Mouse (Mus musculus): ENCODE measurements around the gene P2ry14. TPM values are rescaled to one million over a fixed set of nuclear protein-coding genes. Genes with fewer than 3 reads are reported as not detected.
"Not testable (repeated sequence)": the region's sequence is repeated elsewhere in the genome, so short reads cannot be mapped to it uniquely, and the experiment has no call there.

The P2ry14 gene
- total RNA-seq, 2 experiments from 2014 or later = 1.6 to 1.7 TPM

GRCm38 (mm10) chr3:59150624-59151023 lies 2.8 kb downstream of the P2ry14 start:
- intact Hi-C loops (cut with DNase I) = no loop called here
- DNase-seq = no peak

GRCm38 (mm10) chr3:59149646-59150045 lies 3.8 kb downstream of the P2ry14 start:
- DNase-seq = no peak
- intact Hi-C loops (cut with DNase I) = no loop called here

DNA sequence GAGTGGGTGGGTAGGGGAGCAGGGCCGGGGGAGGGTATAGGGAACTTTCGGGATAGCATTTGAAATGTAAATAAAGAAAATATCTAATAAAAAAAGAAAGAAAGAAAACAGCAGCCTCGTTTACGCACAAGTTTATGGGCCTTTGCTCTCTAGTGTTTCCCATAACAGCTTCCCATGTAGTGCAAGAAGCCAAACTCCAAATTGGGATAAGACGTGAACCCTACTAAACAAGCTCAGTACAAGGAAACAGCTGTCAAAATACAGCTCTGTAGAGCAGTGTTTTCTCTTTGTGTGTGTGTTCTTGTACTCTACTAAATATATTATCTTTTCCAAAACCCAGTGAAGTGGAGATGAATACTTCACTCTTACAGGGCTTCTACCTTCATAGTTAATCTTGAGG lies 8.2 kb downstream of the P2ry14 start:
- intact Hi-C loops (cut with DNase I) = no loop called here
- DNase-seq = no peak

DNA sequence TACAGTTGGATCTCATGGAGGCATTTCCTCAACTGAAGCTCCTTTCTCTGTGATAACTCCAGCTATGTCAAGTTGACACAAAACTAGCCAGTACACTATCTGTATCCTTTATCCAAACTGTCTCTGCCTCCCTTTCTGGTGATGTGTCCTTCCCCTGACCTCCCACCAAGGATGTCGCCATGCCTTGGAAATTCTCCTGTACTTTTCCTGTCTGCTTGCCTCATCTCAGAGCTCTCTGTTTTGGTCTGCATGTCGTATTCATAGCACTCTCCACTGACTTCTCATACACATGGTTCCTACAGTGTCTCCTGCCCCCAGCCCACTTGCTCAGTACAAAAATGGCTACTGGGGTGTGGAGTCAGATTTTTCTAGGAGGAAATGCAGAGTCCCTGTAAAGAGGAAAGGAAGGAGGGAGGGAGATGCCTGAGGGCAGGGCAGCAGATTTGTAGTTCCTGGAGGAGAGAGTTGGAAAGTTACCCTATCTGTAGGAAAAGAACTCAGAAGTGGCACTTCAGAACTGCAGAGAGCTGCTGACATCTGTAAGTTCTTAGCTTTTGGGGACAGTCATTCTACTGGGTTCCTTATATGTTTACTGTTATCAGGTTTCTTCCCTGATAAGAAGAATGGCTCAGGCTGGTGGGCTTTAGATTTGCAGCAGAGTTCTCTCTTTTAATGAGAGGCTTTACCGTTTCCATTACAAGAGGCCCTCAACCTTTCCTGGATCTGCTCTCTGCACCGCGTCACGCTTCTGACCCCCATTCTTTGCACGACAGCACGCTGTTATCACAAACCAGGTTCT lies 11.7 kb downstream of the P2ry14 start:
- DNase-seq = no peak
- intact Hi-C loops (cut with DNase I) = no loop called here

DNA sequence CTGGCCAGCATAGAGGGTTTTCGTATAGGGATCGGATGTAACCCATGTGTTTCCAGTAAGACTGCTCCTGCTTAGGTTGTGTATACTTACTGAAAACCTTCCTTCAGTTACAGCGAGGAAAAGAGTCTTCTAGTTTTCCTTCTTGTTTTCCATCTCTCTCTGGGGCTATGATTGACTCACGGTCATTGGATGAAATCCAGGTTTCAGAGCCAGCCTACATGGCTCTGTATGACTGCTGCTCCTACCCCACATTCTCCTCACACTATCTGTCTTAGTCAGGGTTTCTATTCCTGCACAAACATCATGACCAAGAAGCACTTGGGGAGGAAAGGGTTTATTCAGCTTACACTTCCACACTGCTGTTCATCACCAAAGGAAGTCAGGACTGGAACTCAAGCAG lies 12.5 kb downstream of the P2ry14 start:
- DNase-seq; intact Hi-C loops (cut with DNase I): not testable (repeated sequence)

DNA sequence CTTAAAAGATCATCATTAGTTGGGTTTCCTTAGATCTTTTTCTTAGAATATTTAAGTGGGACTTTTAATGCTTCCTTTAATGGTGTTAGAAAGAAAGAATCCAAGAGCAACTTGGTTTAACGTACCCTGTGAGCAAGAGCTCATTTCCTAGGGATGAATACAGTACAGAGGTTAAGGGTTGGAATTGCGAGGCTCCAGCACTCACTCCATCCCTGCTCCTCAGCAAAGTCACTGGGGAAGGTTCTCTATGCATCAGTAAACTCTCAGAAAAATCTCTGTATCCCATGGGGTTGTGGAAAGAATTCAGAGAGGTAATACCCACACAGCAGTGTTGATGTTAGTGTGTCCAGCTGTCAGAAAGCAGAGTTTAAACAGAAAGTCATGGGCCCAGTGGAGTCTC lies 13.3 kb downstream of the P2ry14 start:
- no peak for DNase-seq

GRCm38 (mm10) chr3:59139651-59140051 lies 13.8 kb downstream of the P2ry14 start:
- DNase-seq = no peak
- intact Hi-C loops (cut with DNase I) = no loop called here

More for the DNA sequence above, 13.3 kb downstream of the P2ry14 start:
- intact Hi-C loops (cut with DNase I) = no loop called here

DNA sequence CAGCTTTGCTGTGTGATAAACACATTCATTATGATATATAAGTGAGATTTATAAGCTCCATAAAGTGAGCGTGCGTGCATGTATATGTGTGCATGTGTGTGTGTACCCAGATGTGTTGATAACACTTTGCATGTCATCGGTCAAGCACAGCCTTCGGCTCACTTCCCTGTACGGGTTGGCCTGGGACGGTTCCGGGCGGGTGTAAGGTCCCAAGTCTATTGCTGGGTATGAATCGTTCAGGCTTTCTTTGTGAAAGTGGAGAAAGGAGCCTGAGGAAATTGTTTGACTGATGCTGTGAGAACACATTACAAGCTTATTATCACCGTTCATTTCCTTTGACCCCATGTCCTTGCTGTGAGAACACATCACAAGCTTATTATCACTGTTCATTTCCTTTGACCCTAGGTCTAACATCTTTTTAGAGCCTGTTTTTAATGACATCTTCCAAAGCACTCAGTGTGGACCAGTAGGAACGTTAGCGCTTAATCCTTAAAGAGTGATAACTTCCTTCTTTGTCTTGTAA lies 14.4 kb downstream of the P2ry14 start:
- intact Hi-C loops (cut with DNase I) = no loop called here
- DNase-seq = no peak

DNA sequence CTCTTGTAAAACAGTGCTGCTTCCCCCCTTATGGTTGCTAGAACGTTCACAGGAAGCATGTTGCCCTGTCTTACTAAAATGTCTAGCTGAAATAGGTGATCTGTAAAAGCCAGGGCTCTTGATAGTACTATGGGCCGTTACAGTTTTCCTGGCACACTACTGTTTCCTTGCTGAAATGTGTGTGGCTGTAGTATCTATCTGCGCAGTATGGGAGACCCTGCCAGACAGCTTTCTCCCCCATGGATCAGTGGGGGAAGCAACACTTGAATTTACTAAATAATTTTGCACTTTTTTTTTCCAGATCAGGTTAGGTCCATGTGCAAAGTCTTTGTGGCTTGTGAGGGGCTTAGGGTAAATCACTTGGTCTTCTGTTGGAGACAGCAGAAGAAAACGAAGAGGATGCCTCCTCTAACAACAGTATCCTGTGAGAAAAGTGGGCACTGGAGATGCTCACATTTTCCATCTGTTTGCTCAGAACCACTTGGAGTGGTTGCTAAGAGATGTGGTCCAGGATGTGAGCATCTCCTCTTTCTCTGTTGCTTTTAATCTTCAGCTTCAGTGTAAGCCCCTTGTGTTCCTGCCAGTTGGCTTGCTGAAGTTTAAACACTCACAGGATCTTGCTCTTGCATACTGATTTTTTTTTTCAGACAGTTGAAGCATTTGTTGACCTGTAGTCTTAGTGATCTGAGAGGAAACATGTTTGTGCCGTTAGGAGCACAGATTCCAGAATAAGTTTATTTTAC lies 17.3 kb downstream of the P2ry14 start:
- intact Hi-C loops (cut with DNase I) = no loop called here
- no peak for DNase-seq

- intact Hi-C loops (cut with DNase I) = no loop called here
- no peak for DNase-seq
Measured at GRCm38 (mm10) chr3:59133189-59133588, 20.2 kb downstream of the P2ry14 start.

GRCm38 (mm10) chr3:59131966-59132365 lies 21.5 kb downstream of the P2ry14 start:
- no peak for DNase-seq
- intact Hi-C loops (cut with DNase I) = no loop called here

GRCm38 (mm10) chr3:59131081-59131480 lies 22.3 kb downstream of the P2ry14 start:
- intact Hi-C loops (cut with DNase I) = no loop called here
- no peak for DNase-seq

GRCm38 (mm10) chr3:59130431-59130830 lies 23.0 kb downstream of the P2ry14 start:
- no peak for DNase-seq
- intact Hi-C loops (cut with DNase I) = no loop called here

GRCm38 (mm10) chr3:59129547-59129946 lies 23.9 kb downstream of the P2ry14 start:
- intact Hi-C loops (cut with DNase I) = no loop called here
- DNase-seq = no peak

DNA sequence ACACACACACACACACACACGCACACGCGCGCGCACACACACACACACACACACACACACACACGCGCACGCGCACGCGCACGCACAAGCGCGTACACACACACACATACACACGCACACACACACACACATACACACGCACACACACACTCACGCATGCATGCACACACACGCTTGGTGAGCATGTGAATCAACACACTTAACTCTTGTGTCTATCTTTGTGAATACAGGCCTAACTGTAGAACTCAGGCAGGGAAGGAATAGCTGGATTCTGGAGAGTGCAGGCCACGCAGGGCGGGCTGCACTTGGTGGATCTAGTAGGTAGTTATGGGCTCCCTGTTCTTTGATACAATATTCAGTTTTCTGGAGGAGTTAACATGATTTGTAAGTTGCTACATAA lies 24.7 kb downstream of the P2ry14 start:
- no peak for DNase-seq
- intact Hi-C loops (cut with DNase I) = no loop called here

DNA sequence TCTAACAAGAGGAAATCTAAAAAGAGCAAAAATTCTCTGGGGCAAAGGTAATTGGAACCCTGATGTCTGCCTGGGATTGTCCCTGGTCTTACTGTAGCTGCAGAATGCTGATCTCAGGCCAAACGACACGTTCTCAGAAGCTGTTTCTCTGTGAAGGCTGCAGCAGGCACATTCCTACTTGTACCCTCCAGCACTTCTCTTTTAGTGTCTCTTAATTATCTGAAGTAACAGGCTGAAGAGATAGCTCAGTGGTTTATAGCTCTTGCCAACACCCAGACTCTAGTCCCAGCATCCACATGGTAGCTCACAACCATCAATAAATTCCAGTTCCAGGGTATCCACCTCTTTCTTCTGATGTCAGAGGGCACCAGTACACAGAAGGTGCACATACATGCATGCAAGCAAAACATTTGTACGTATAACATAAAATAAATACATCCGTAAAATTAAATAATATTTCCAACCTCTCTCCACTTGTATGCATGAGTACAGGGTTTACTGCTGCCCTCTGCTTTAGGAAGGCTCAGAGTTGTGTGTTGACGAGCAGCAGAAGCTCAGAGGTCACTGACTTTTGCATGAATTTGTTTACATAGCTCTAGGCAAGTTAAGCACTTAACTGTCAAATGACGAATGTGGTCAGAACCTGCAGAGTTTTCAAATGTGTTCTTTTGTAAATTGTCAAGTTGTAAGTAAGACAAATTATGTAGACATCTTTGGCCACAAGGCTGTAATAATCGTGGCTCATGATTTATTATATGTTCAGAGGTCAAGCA lies 27.4 kb downstream of the P2ry14 start:
- intact Hi-C loops (cut with DNase I) = no loop called here
- no peak for DNase-seq

DNA sequence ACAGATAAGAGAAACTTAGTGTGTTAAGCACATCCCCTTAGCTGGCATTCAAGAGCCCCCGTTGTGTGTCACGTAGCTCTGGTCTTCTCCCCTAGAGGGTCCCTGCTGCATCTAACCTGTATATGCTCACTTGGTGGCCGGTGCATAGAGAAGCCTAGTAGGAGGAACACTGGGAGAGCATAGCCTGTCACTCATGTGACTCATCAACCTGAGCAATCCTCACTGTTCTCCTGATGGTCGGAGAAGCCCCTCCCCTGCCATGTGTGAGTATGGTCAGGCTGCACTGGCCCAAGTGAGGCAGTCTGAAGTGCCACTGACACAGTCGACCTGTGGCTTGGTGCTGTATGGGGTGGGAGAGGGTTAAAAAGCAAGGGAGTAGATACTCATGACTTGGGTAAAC lies 28.4 kb downstream of the P2ry14 start:
- intact Hi-C loops (cut with DNase I) = no loop called here
- DNase-seq = no peak

GRCm38 (mm10) chr3:59121780-59122449 lies 31.5 kb downstream of the P2ry14 start:
- intact Hi-C loops (cut with DNase I) = no loop called here
- no peak for DNase-seq

DNA sequence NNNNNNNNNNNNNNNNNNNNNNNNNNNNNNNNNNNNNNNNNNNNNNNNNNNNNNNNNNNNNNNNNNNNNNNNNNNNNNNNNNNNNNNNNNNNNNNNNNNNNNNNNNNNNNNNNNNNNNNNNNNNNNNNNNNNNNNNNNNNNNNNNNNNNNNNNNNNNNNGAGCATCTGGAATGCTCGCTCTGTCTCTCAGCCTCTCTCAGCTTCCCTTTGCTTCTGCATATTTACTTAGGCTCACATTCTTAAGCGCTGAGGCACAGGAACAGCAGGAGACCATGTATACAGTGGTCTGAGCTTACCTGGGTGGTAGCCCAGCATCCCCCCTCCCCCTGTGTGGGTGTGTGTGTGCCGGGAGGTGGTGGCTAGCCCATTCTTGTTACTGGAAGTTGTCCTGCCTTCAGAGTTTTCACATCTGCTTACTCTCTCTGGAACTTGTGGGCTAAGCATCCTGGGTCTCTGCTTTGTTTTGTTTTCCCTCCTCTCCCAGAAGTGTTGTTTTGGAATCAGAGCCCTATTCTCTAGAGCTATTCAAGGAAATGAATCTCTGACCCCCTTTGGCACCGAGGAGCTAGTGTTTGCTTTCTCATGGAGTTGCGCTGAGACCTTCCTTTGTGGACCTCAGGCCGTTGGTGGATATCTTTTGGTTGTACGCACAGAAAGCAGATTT lies 32.2 kb downstream of the P2ry14 start:
- no peak for DNase-seq

DNA sequence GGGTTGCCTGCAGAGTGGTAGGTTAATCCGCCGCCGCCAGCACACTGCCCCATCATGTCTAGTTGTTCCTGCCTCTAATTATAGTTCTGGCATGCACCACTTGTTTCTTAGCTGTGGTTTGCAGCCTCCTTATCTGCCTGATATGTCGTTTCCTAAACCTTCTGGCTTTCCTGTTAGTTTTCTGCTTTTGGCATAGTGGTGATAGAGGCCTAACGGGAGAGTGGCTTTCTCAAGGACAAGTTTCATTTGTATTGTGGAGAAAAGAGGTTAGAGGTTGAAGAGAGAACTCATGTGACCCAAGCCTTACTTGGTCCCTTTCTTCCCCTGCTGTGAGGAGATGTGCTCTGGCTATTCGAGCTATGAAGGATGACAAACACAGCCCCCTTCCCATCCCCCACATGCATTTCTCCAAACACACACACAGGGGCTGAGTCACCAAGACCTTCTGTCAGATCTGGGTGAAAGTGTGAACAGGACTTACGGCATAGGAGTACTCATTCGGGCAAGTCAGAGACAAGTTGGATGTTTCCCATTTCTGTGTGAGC lies 39.4 kb downstream of the P2ry14 start:
- intact Hi-C loops (cut with DNase I) = no loop called here
- no peak for DNase-seq

More for the DNA sequence above, 32.2 kb downstream of the P2ry14 start:
- intact Hi-C loops (cut with DNase I) = no loop called here
